Mouse (Mus musculus) thymus, postnatal 0 days (tissue): ENCODE results near the gene Pdxdc1. TPM values are rescaled to one million over a fixed set of nuclear protein-coding genes. Genes with fewer than 3 reads are reported as not detected.
"Not testable (repeated sequence)": the region's sequence is repeated elsewhere in the genome, so short reads cannot be mapped to it uniquely, and the experiment has no call there.

Source experiments
- DNase-seq: peaks from one replicate; pipeline ENCODE4 v3.0.0-alpha.2; 2015; ENCODE audit warnings: low spot score
- polyA plus RNA-seq: library from polyadenylated mRNA; unstranded; fragments of >200 nt; fragmentation: Nextera tagmentation; extraction: Ambion mirVana; gene quantifications from 2 replicates; pipeline ENCODE4 v1.2.1, GENCODE M21; 2015

The Pdxdc1 gene
- polyA plus RNA-seq, 1 experiment from 2014 or later = 38.5 TPM

GRCm38 (mm10) chr16:13890449-13890848, 12.5 kb downstream of the Pdxdc1 start:
- no peak for DNase-seq

GRCm38 (mm10) chr16:13883094-13883774, 19.7 kb downstream of the Pdxdc1 start:
- DNase-seq = no peak

- DNase-seq = no peak
Measured at GRCm38 (mm10) chr16:13875483-13875882, 27.4 kb downstream of the Pdxdc1 start.

GRCm38 (mm10) chr16:13867910-13868514, 34.9 kb downstream of the Pdxdc1 start:
- no peak for DNase-seq

- not testable (repeated sequence) for DNase-seq
Measured at GRCm38 (mm10) chr16:13867406-13867805, 35.5 kb downstream of the Pdxdc1 start.

- no peak for DNase-seq
Measured at GRCm38 (mm10) chr16:13866616-13867015, 36.3 kb downstream of the Pdxdc1 start.

- DNase-seq = no peak
Measured at GRCm38 (mm10) chr16:13866076-13866475, 36.9 kb downstream of the Pdxdc1 start.

- no peak for DNase-seq
Measured at GRCm38 (mm10) chr16:13853886-13854285, 49.0 kb downstream of the Pdxdc1 start.

- DNase-seq = no peak
Measured at GRCm38 (mm10) chr16:13851446-13851845, 51.5 kb downstream of the Pdxdc1 start.

- no peak for DNase-seq
Measured at GRCm38 (mm10) chr16:13848310-13848709, 54.6 kb downstream of the Pdxdc1 start.

- no peak for DNase-seq
Measured at GRCm38 (mm10) chr16:13846675-13847074, 56.3 kb downstream of the Pdxdc1 start.

- DNase-seq = no peak
Measured at GRCm38 (mm10) chr16:13845031-13845430, 57.9 kb downstream of the Pdxdc1 start.

- DNase-seq = no peak
Measured at GRCm38 (mm10) chr16:13840956-13841355, 62.0 kb downstream of the Pdxdc1 start.

- no peak for DNase-seq
Measured at GRCm38 (mm10) chr16:13840056-13840455, 62.9 kb downstream of the Pdxdc1 start.

GRCm38 (mm10) chr16:13834382-13834781, 68.5 kb downstream of the Pdxdc1 start:
- no peak for DNase-seq

GRCm38 (mm10) chr16:13831606-13832005, 71.3 kb downstream of the Pdxdc1 start:
- DNase-seq = no peak

GRCm38 (mm10) chr16:13830444-13830843, 72.5 kb downstream of the Pdxdc1 start:
- no peak for DNase-seq

GRCm38 (mm10) chr16:13826511-13826910, 76.4 kb downstream of the Pdxdc1 start:
- no peak for DNase-seq

GRCm38 (mm10) chr16:13825781-13826490, 77.0 kb downstream of the Pdxdc1 start:
- no peak for DNase-seq

- no peak for DNase-seq
Measured at GRCm38 (mm10) chr16:13820771-13821170, 82.2 kb downstream of the Pdxdc1 start.

- peak; percentile 44 for DNase-seq
Measured at GRCm38 (mm10) chr16:13819806-13820500, 83.0 kb downstream of the Pdxdc1 start.

- no peak for DNase-seq
Measured at GRCm38 (mm10) chr16:13819394-13819743, 83.6 kb downstream of the Pdxdc1 start.
